Mouse (Mus musculus) olfactory bulb, adult 2 months (tissue): Measurements from ENCODE around the gene Mast4.

Experiments
- CTCF ChIP-seq: fragments of 200-500 bp; IDR thresholded peaks from 2 replicates; pipeline ENCODE4 v1.5.1; 2012; ENCODE audit warnings: low read depth, mild to moderate bottlenecking, low read length, moderate library complexity; ENCODE audit not compliant: insufficient read depth
- POLR2A ChIP-seq: fragments of 200-500 bp; IDR thresholded peaks from 2 replicates; pipeline ENCODE4 v1.6.1; 2012; ENCODE audit warnings: mild to moderate bottlenecking, low read depth, low read length, moderate library complexity; ENCODE audit not compliant: insufficient read depth

GRCm38 (mm10) chr13:103254861-103255260 is 79.4 kb downstream of the Mast4 start:
- TF ChIP-seq CTCF = no peak
- TF ChIP-seq POLR2A = no peak
